Mouse (Mus musculus) hindbrain, embryonic 10.5 days (tissue): Measurements from ENCODE around the gene Stk16. TPM values are rescaled to one million over a fixed set of nuclear protein-coding genes. Genes with fewer than 3 reads are reported as not detected.

ENCODE experiments used
- DNase-seq: peaks from one replicate; pipeline ENCODE4 v3.0.0-alpha.2; 2017; ENCODE audit warnings: low spot score
- H3K27ac ChIP-seq: fragments of 300-500 bp; sonication (generic); 2 replicates; pipeline ENCODE4 v1.5.1; 2016; ENCODE audit warnings: mild to moderate bottlenecking, moderate library complexity
- H3K27me3 ChIP-seq: fragments of 300-500 bp; sonication (generic); 2 replicates; pipeline ENCODE4 v1.6.1; 2016; ENCODE audit warnings: mild to moderate bottlenecking; ENCODE audit not compliant: poor library complexity, insufficient read depth, severe bottlenecking
- H3K36me3 ChIP-seq: fragments of 300-500 bp; sonication (generic); 2 replicates; pipeline ENCODE4 v1.6.1; 2016; ENCODE audit warnings: mild to moderate bottlenecking, moderate library complexity
- H3K4me1 ChIP-seq: fragments of 300-500 bp; sonication (generic); replicated peaks from 2 replicates; pipeline ENCODE4 v1.6.1; 2016; ENCODE audit warnings: mild to moderate bottlenecking
- H3K4me3 ChIP-seq: fragments of 300-500 bp; sonication (generic); 2 replicates; pipeline ENCODE4 v1.5.1; 2016; ENCODE audit warnings: mild to moderate bottlenecking, moderate library complexity
- H3K9me3 ChIP-seq: fragments of 300-500 bp; sonication (generic); 2 replicates; pipeline ENCODE4 v1.6.1; 2016; ENCODE audit warnings: mild to moderate bottlenecking, moderate library complexity
- WGBS: fragments of 180-500 bp; shearing (Covaris S2); methylation state at CpG from one replicate; pipeline ENCODE4 v1.1.7; 2016; 5-methylcytosine and 5-hydroxymethylcytosine counted together
- polyA plus RNA-seq: library from polyadenylated mRNA; unstranded; fragments of >200 nt; fragmentation: Nextera tagmentation; extraction: Ambion mirVana; gene quantifications from 2 replicates; pipeline ENCODE4 v1.2.1, GENCODE M21; 2016

Stk16 gene
- polyA plus RNA-seq, 1 experiment from 2014 or later = 153 TPM

DNA sequence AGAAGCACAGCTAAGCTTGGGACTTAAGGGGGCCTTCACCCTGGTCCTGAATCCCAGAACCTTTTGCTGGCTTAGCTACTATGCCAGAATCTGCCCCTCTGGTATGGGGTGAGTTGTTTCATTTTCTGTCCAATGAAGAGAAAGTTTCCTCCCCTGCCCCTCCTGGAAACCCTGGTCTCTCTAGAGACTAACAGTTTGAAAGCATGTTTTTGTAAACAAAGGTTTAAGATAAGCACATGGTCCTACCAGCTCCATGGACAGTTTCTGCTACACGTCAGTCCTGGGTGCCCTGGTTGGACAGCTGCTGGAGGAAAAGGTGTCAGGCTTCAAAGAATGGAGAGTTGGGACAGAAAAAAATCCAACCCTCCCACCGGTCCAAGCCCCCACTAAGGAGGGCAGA is 20.1 kb upstream of the Stk16 start:
- WGBS = 72% methylated on average over 2 of the region's 2 CpGs
- Histone ChIP-seq H3K4me1 (peaks cover 31% of the 10 kb centered on the region), H3K9me3 (no peaks in the 10 kb centered on the region), H3K4me3 (peak overlapping the region; percentile 89; the same call in 1 of the 2 replicates), H3K36me3 (peaks cover 34% of the 10 kb centered on the region), H3K27ac (no peak overlapping the region), H3K27me3 (no peaks in the 10 kb centered on the region)
- no peak for DNase-seq

DNA sequence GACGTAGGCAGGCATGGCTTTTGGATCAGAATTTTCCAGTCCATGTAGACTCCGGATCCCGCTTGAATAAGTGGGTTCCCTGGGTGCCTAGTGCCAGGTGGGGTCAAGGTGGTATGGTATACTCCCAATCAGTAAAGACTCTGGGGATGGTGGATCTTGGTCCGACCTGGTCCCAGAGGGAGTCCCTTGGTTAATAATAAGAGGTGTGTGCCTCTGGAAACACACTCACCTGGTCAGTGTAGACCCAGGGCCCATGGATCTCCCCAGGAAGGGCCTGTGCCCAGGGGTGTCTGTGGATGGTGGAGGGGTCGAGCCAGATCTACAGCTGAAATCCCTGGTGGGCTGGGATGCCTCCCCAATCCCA is 19.4 kb upstream of the Stk16 start:
- Histone ChIP-seq H3K36me3 (peaks cover 34% of the 10 kb centered on the region), H3K4me3 (peak overlapping the region; percentile 89), H3K9me3 (no peaks in the 10 kb centered on the region), H3K27ac (peak overlapping the region; percentile 91), H3K4me1 (peaks cover 31% of the 10 kb centered on the region), H3K27me3 (no peaks in the 10 kb centered on the region)
- WGBS = 45% methylated on average over 5 of the region's 5 CpGs
- DNase-seq = no peak

DNA sequence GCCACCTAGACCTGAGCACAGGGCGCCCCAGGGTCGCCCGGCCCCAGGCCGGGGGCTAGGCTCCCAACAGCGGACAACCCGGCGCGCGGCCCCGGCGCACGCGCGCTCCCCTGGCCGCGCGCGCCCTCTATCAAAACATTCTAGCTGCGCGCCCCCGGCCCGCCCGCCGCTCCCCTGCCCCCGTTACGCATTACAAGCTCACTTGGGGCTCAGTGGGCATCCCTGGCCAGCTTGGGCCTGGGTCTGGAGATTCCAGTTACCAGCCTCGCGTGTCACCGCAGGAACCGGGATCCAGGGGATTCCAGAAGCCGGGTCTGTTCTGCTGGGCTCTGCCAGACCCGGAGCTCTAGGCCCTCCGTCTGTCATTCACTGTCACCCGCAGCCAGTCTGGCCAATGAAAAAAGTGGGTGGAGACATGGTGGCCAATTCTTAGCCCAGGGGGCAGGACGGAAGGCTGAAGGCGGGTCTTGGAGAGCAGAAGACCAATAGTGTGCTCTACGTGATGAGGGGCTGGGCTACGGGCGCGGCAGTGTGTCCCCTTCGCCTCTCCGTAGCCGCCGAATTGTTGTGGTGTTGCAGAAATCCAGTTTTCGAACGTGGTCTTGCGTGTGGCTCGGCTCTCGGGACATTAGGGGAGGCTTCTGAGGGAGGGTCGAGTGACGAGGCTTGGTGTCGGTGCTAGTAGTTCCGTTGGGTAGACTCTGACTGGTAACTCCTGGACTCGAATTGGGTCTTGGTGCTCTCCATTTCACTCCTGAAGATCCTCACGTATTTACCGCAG is 18.8 kb upstream of the Stk16 start, which contains the start of the genes Ankzf1 and Atg9a:
Gene Ankzf1 (plus strand): TSS at position 530 of the 781 bp plus-strand sequence.
Gene Atg9a (minus strand): TSS at position 575 of the 781 bp plus-strand sequence.
- Histone ChIP-seq H3K36me3 (peaks cover 34% of the 10 kb centered on the region), H3K27ac (peak within 1 kb of the TSS; percentile 91), H3K27me3 (no peaks in the 10 kb centered on the region), H3K9me3 (no peaks in the 10 kb centered on the region), H3K4me1 (peaks cover 31% of the 10 kb centered on the region), H3K4me3 (peak within 1 kb of the TSS; percentile 89)
- under 1% methylated on average over 56 of the region's 56 CpGs for WGBS
- DNase-seq = peak; percentile 96

DNA sequence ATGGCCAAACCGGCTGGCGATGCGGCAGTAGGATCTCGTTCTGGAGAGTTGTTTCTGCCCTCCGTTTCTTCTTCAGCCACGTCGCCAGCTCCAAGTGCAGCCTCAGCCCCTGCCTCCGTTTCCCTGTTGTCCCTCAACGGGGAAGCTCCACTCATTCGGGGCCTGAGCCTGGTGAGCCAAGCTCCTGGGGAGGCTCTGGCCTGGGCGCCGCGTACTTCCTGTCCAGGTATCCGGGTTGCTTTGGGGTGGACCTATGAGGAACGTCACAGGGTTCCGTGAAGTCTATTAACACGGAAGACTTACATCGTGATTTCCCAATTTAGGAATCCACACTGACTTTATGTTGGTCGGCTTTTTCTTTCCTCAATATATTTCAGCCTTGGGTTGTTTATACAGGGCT is 18.2 kb upstream of the Stk16 start:
- WGBS = under 1% methylated on average over 19 of the region's 19 CpGs
- no peak for DNase-seq
- H3K36me3 ChIP-seq = peaks cover 34% of the 10 kb centered on the region
- H3K4me1 ChIP-seq = peaks cover 31% of the 10 kb centered on the region
- peak overlapping the region; percentile 91 for H3K27ac ChIP-seq
- H3K27me3 ChIP-seq = no peaks in the 10 kb centered on the region
- H3K4me3 ChIP-seq = peak overlapping the region; percentile 89
- H3K9me3 ChIP-seq = no peaks in the 10 kb centered on the region

DNA sequence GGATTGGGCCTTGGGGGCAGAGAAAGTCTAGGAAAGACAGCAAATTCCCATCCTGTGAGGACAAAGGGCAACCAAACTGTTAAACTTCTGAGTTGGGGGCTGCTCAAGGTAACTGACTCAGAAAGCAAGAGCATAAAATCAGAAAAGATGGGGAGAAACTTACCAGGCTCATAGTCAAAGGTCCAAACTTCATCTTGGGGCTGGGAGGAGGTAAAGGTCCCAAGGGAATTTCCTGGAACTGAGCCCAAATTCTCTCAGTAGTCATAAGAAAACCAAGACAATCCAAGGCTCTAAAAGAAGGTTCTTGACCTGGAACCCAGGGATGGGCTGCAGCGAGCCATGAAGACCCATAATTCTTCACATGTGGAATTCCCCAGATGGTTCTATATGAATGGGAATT is 9.4 kb upstream of the Stk16 start:
- Histone ChIP-seq H3K4me1 (no peaks in the 10 kb centered on the region), H3K4me3 (no peak overlapping the region), H3K27me3 (no peaks in the 10 kb centered on the region), H3K36me3 (peaks cover 41% of the 10 kb centered on the region), H3K27ac (no peak overlapping the region), H3K9me3 (no peaks in the 10 kb centered on the region)
- no peak for DNase-seq
- 90% methylated on average over 1 of the region's 1 CpGs for WGBS

DNA sequence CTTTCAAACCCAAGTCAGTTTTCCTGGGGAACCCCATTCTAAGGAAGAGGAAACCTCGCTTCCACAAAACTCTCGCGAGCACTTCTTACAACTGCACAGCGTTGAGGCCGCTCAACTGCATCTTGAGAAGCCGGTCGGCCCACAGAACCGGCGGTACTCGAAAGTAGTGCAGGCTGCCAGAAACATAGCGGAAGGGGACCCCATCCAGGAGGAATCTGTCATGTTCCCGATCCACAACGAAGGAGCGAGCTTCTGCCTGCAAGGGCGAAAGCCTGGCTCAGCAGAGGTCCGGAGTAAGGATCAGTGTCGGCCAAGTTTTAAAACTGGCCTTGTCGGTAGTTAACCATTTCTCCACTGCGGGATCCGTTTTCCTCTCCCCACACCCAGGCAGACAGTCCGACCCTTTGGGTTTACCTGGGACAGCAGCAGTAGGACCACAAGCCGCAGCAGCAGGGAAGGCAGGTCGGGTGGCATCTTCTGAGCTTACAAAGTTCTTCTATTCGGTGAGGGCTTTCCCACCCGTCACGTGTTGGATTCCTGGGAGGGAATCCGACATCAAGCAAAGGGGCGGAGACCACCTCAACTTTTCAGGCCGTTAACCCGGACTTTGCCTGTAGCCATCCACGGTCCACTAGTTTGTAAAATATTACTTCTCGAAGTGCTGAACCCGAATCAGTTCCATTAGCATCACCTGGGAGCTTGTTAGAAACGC is 1.5 kb upstream of the Stk16 start:
- peaks cover 25% of the 10 kb centered on the region for H3K36me3 ChIP-seq
- peak overlapping the region; percentile 89 for H3K4me3 ChIP-seq
- H3K4me1 ChIP-seq = peaks cover 42% of the 10 kb centered on the region
- H3K9me3 ChIP-seq = no peaks in the 10 kb centered on the region
- WGBS = 12% methylated on average over 34 of the region's 34 CpGs
- peaks cover 7% of the 10 kb centered on the region for H3K27me3 ChIP-seq
- peak; percentile 23 for DNase-seq
- H3K27ac ChIP-seq = peak overlapping the region; percentile 69

DNA sequence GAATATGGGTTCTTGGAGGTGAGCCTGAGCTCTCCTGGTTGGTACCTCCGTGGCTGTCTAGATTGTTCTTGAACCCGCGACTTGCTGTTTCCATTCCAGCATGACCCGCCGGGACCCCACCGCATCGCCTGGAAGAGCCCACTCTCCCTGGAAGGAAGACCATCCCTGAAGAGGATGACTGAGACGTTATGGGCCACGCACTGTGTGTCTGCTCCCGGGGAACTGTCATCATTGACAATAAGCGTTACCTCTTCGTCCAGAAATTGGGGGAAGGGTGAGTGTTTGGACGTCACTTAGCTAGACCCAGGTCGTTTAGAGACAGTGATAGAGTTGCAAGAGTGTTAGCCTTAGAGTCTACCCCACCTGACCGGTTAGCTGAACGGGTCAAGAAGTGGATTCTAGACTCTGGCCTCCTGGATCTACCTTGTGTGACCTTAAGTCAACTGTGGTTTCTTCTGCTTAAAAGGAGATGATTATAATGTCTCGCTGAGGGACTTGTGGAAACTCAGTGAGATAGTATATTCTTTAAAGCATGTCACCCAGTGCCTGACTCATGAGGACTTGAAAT is 587 bp downstream of the Stk16 start:
- H3K9me3 ChIP-seq = no peaks in the 10 kb centered on the region
- no peak for DNase-seq
- peaks cover 42% of the 10 kb centered on the region for H3K4me1 ChIP-seq
- WGBS = 13% methylated on average over 17 of the region's 17 CpGs
- H3K27ac ChIP-seq = peak overlapping the region; percentile 93
- H3K36me3 ChIP-seq = peaks cover 46% of the 10 kb centered on the region
- H3K27me3 ChIP-seq = peaks cover 17% of the 10 kb centered on the region
- H3K4me3 ChIP-seq = peak overlapping the region; percentile 89

DNA sequence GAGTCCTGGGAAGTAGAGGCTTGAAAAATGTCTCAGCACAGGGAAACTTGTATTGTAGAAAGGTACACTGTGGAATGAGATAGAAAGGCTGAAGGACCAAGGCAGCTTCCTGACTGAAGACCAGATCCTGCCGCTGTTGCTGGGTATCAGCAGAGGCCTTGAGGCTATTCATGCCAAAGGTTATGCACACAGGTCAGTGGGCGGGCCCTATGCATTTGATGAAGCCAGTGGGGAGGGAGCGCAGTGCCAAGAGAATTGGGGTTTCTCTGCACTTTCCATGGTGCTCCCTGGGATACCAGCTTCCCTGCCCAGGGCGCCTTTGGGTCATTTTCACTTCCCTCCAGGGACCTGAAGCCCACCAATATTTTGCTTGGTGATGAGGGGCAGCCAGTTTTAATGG is 1.9 kb downstream of the Stk16 start:
- H3K9me3 ChIP-seq = no peaks in the 10 kb centered on the region
- no peak for DNase-seq
- H3K4me3 ChIP-seq = no peak overlapping the region
- peaks cover 42% of the 10 kb centered on the region for H3K4me1 ChIP-seq
- H3K27me3 ChIP-seq = peaks cover 30% of the 10 kb centered on the region
- no peak overlapping the region for H3K27ac ChIP-seq
- H3K36me3 ChIP-seq = peaks cover 47% of the 10 kb centered on the region
- 71% methylated on average over 4 of the region's 4 CpGs for WGBS

DNA sequence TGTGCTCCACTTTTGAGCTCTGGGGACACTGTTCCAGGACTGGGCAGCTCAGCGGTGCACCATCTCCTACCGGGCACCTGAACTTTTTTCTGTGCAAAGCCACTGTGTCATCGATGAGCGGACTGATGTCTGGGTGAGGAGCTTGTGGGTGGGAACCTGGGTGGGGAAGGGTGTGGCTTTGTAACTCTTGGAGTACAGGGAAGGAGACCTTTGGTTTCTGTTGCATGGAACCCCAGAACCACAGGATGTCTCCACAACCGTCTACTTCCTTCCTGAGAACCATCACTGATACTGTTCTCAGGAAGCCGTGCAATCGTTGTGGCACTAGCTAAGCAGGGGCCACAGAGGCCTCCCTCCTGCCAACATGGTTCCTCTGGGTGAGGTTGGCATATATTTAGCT is 2.5 kb downstream of the Stk16 start:
- H3K4me3 ChIP-seq = no peak overlapping the region
- H3K9me3 ChIP-seq = no peaks in the 10 kb centered on the region
- no peak for DNase-seq
- H3K27ac ChIP-seq = no peak overlapping the region
- H3K27me3 ChIP-seq = peaks cover 36% of the 10 kb centered on the region
- H3K36me3 ChIP-seq = peaks cover 47% of the 10 kb centered on the region
- 86% methylated on average over 7 of the region's 7 CpGs for WGBS
- H3K4me1 ChIP-seq = peaks cover 44% of the 10 kb centered on the region

DNA sequence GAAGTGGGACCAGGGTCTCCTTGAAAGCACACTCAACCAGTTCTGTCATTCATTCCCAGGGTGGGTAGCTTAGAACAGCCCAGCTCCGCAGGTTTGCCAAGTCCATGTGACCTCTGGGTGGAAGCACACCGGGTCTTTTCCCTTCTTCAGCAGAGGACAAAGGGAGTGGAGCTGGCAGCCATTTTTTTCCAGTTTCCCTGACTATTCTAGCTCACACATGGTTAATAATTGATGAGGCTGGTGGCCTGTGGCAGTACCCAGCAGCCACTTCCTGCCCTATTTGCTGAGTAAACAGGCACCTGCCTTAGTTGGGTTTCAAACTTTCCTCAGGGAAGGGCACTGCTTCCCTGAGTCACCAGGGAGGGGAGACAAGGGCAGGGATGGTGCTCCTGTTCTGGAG is 3.8 kb downstream of the Stk16 start:
- Histone ChIP-seq H3K9me3 (no peaks in the 10 kb centered on the region), H3K36me3 (peaks cover 47% of the 10 kb centered on the region), H3K4me1 (peaks cover 46% of the 10 kb centered on the region), H3K27ac (no peak overlapping the region), H3K4me3 (no peak overlapping the region), H3K27me3 (peaks cover 42% of the 10 kb centered on the region)
- no peak for DNase-seq
- 90% methylated on average over 2 of the region's 2 CpGs for WGBS

DNA sequence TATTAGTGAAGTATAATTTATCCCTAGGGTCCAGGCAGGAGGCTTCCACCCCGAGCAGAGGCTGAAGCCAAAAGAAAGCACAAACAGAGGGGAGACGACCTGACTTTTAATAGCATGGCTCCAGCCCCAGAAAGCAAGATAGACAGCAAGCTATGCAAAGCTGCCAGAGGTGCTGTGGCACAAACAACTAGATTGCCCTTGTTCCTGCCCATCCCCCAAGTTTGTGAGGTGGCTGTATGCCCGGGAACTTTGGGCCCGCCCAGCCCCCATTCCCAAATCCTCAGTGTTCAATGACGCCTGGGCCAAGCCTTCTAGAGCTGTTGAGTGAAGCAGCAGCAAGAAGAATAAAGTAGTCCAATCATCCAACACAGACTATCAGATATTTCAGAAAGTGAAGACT is 4.2 kb downstream of the Stk16 start:
- peaks cover 46% of the 10 kb centered on the region for H3K27me3 ChIP-seq
- 87% methylated on average over 5 of the region's 5 CpGs for WGBS
- no peaks in the 10 kb centered on the region for H3K9me3 ChIP-seq
- no peak overlapping the region for H3K4me3 ChIP-seq
- H3K27ac ChIP-seq = no peak overlapping the region
- peaks cover 47% of the 10 kb centered on the region for H3K36me3 ChIP-seq
- DNase-seq = no peak
- peaks cover 46% of the 10 kb centered on the region for H3K4me1 ChIP-seq

DNA sequence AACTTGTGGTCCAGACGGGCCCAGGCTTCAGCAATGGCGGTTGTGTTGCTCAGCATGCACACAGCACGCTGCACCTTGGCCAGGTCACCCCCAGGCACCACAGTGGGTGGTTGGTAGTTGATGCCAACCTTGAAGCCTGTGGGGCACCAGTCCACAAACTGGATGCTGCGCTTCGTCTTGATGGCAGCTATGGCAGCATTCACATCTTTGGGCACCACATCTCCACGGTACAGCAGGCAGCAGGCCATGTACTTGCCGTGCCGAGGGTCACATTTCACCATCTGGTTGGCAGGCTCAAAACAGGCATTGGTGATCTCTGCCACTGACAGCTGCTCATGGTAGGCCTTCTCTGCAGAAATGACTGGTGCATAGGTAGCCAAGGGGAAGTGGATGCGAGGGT is 5.1 kb downstream of the Stk16 start:
- peaks cover 47% of the 10 kb centered on the region for H3K36me3 ChIP-seq
- WGBS = 94% methylated on average over 9 of the region's 9 CpGs
- H3K27me3 ChIP-seq = peaks cover 55% of the 10 kb centered on the region

More for the DNA sequence above, 5.1 kb downstream of the Stk16 start:
- H3K4me3 ChIP-seq = no peak overlapping the region
- no peak overlapping the region for H3K27ac ChIP-seq
- no peaks in the 10 kb centered on the region for H3K9me3 ChIP-seq
- peaks cover 42% of the 10 kb centered on the region for H3K4me1 ChIP-seq
- no peak for DNase-seq
